Mouse (Mus musculus): Measurements from ENCODE around the gene Med22.

GRCm38 (mm10) chr2:26919684-26920083 lies 9.2 kb upstream of the Med22 start:
- no peak for TF ChIP-seq POLR2A (IDR thresholded peaks at IDR 0.05; ENCODE audit: control insufficient read depth, low read depth, low read length)
- no peak for TF ChIP-seq CTCF (IDR thresholded peaks at IDR 0.05; ENCODE audit: control insufficient read depth, insufficient read depth, insufficient replicate concordance, low read depth, low read length)
